Mouse (Mus musculus): ENCODE data around the gene Boc.

- no peak for TF ChIP-seq CTCF (IDR thresholded peaks at IDR 0.05; ENCODE audit: insufficient read depth, low read length)
- TF ChIP-seq POLR2A (IDR thresholded peaks at IDR 0.05; ENCODE audit: borderline replicate concordance, extremely low read depth, low read depth, low read length), result no peak
Observed at GRCm38 (mm10) chr16:44543098-44543497, 15.6 kb downstream of the Boc start.
